Mouse (Mus musculus): ENCODE measurements at regions not wholly inside any gene's neighbourhood (a gene's known extent, or its start where the extent isn't known, plus 50 kb on each side); places are given as distances from the start of the nearest gene placed in this dataset.

GRCm38 (mm10) chr9:85524733-85525132 is 197.6 kb upstream of the Tent5a start:
- TF ChIP-seq POLR2A (IDR thresholded peaks at IDR 0.05; ENCODE audit: low read depth, low read length) = no peak
- TF ChIP-seq CTCF (IDR thresholded peaks at IDR 0.05; ENCODE audit: extremely low read depth, insufficient read length, insufficient replicate concordance, low read depth, low read length) = no peak
